Comparison of ENCODE assay signal across 9 mouse cellular contexts in genomic region chr9:113177181-113177917, GRCm38 (mm10).
DNase-seq lines count a peak whose midpoint lies in the region; ATAC-seq lines count a peak whose summit lies in the region.
"Had no signal": no experiment of that assay in that cellular context is flagged by ENCODE, and none has a peak within 500 bp of the region (broad histone marks: within the 10 kb centered on the region; RNA-seq: fewer than 3 reads in every experiment).

No protein-coding gene starts in this region.

- H3K4me1 ChIP-seq in forebrain, embryonic 15.5 days, result peaks cover 22% of the 10 kb centered on the region
- H3K4me1 ChIP-seq: liver, embryonic 15.5 days had no signal

- WGBS in forebrain, embryonic 15.5 days, result 19% methylated on average over 15 of the region's 15 CpGs

- no peak overlapping the region; the same call in 1 of the 2 replicates for H3K4me2 ChIP-seq in forebrain, embryonic 15.5 days (replicated peaks)
- H3K4me2 ChIP-seq: liver, embryonic 15.5 days had no signal

- no peak overlapping the region for H3K9ac ChIP-seq in forebrain, embryonic 15.5 days (replicated peaks)
- H3K9ac ChIP-seq: liver, embryonic 15.5 days had no signal

- H3K9me3 ChIP-seq in forebrain, embryonic 15.5 days, result no peaks in the 10 kb centered on the region
- H3K9me3 ChIP-seq: liver, embryonic 15.5 days had no signal

- peak; percentile 57 for DNase-seq in cerebellum, adult 8-10 months
- DNase-seq in left cerebral cortex, adult 11 months (ENCODE audit: low spot score), result peak; percentile 61
- DNase-seq in right cerebral cortex, adult 2 months (ENCODE audit: low spot score in 2 of 2), result peak; percentile 80 to 86
- no peak for DNase-seq in heart, adult 8-10 months (ENCODE audit: low spot score)
- DNase-seq in embryo, embryonic 11 days, result no peak
- no peak for DNase-seq in adrenal gland, postnatal 25 days

- no peaks in the 10 kb centered on the region for H3K36me3 ChIP-seq in forebrain, embryonic 15.5 days
- H3K36me3 ChIP-seq: liver, embryonic 15.5 days had no signal

- H3K27ac ChIP-seq in forebrain, embryonic 15.5 days (replicated peaks), result peak overlapping the region; percentile 88
- H3K27ac ChIP-seq: liver, embryonic 15.5 days had no signal

- no peak overlapping the region for H3K4me3 ChIP-seq in forebrain, embryonic 15.5 days
- H3K4me3 ChIP-seq: liver, embryonic 15.5 days had no signal

- peak; percentile 98 for ATAC-seq in forebrain, embryonic 15.5 days (replicated peaks)
- ATAC-seq: Patski had no signal

- no peaks in the 10 kb centered on the region for H3K27me3 ChIP-seq in forebrain, embryonic 15.5 days
- H3K27me3 ChIP-seq: liver, embryonic 15.5 days; Patski had no signal

Comparison
In these comparisons a context has a peak if more than half of its experiments do, and no peak if none do; other contexts are left out.
1. DNase-seq: peak in cerebellum, adult 8-10 months (single experiment), left cerebral cortex, adult 11 months (single experiment) and right cerebral cortex, adult 2 months (2 of 2); none in heart, adult 8-10 months (single experiment), embryo, embryonic 11 days (single experiment) and adrenal gland, postnatal 25 days (single experiment).